Mouse (Mus musculus): ENCODE measurements around the gene Igfals.
A peak's percentile ranks its signal among the peaks of the same experiment; 100 is the strongest.

Igfals gene

GRCm38 (mm10) chr17:24861785-24862184 is 4.0 kb upstream of the Igfals start:
- no peak for DNase-seq (ENCODE audit: low spot score)

GRCm38 (mm10) chr17:24867914-24868313 is 2.1 kb downstream of the Igfals start:
- no peak for DNase-seq (ENCODE audit: low spot score)

GRCm38 (mm10) chr17:24873695-24874404 is 8.1 kb downstream of the Igfals start:
- no peak for DNase-seq (ENCODE audit: low spot score)

GRCm38 (mm10) chr17:24874405-24874745 is 8.6 kb downstream of the Igfals start:
- DNase-seq (ENCODE audit: low spot score) = no peak

- no peak for DNase-seq (ENCODE audit: low spot score)
Observed at GRCm38 (mm10) chr17:24874989-24875388, 9.2 kb downstream of the Igfals start.

- no peak for DNase-seq (ENCODE audit: low spot score)
Observed at GRCm38 (mm10) chr17:24877336-24878116, 11.7 kb downstream of the Igfals start.

GRCm38 (mm10) chr17:24878117-24878397 is 12.3 kb downstream of the Igfals start:
- DNase-seq (ENCODE audit: low spot score) = no peak

- no peak for DNase-seq (ENCODE audit: low spot score)
Observed at GRCm38 (mm10) chr17:24878531-24878930, 12.7 kb downstream of the Igfals start.

- DNase-seq (ENCODE audit: low spot score) = peak; percentile 80
Observed at GRCm38 (mm10) chr17:24881738-24882440, 16.1 kb downstream of the Igfals start.

GRCm38 (mm10) chr17:24884391-24884790 is 18.6 kb downstream of the Igfals start:
- no peak for DNase-seq (ENCODE audit: low spot score)

- DNase-seq (ENCODE audit: low spot score) = no peak
Observed at GRCm38 (mm10) chr17:24885356-24886133, 19.7 kb downstream of the Igfals start.

GRCm38 (mm10) chr17:24886134-24886931 is 20.5 kb downstream of the Igfals start, which contains the start of the genes Nubp2 and Spsb3:
Gene Nubp2 (minus strand): TSS chr17:24886349.
Gene Spsb3 (plus strand): TSS chr17:24886643.
- peak; percentile 99 for DNase-seq (ENCODE audit: low spot score)

GRCm38 (mm10) chr17:24886932-24887271 is 21.1 kb downstream of the Igfals start:
- no peak for DNase-seq (ENCODE audit: low spot score)

GRCm38 (mm10) chr17:24887291-24888080 is 21.7 kb downstream of the Igfals start:
- DNase-seq (ENCODE audit: low spot score) = peak; percentile 41

- no peak for DNase-seq (ENCODE audit: low spot score)
Observed at GRCm38 (mm10) chr17:24888862-24889261, 23.1 kb downstream of the Igfals start.

- no peak for DNase-seq (ENCODE audit: low spot score)
Observed at GRCm38 (mm10) chr17:24890151-24891092, 24.6 kb downstream of the Igfals start.

- no peak for DNase-seq (ENCODE audit: low spot score)
Observed at GRCm38 (mm10) chr17:24891321-24891720, 25.5 kb downstream of the Igfals start.

- DNase-seq (ENCODE audit: low spot score) = no peak
Observed at GRCm38 (mm10) chr17:24892785-24893184, 27.0 kb downstream of the Igfals start.

- DNase-seq (ENCODE audit: low spot score) = no peak
Observed at GRCm38 (mm10) chr17:24893276-24893675, 27.5 kb downstream of the Igfals start.
